Mouse (Mus musculus): ENCODE results near the gene G6pc3.

DNA sequence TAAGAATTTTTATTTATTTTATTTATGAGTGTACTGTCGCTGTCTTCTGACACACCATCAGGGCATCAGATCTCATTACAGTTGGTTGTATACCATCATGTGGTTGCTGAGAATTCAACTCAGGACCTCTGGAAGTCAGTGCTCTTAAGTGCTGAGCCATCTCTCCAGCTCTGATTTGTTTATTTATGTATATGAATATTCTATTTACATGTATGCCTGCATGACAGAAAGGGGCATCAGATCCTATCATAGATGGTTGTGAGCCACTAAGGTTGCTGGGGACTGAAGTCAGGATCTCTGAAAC, 32.7 kb upstream of the G6pc3 start:
- TF ChIP-seq CTCF (IDR thresholded peaks at IDR 0.05; ENCODE audit: extremely low read depth, insufficient read depth, low read length) (no peak), POLR2A (IDR thresholded peaks at IDR 0.05; ENCODE audit: extremely low read depth, insufficient read depth, low read length) (no peak)
